13 mouse cellular contexts compared by ENCODE assay signal in the genomic region with DNA sequence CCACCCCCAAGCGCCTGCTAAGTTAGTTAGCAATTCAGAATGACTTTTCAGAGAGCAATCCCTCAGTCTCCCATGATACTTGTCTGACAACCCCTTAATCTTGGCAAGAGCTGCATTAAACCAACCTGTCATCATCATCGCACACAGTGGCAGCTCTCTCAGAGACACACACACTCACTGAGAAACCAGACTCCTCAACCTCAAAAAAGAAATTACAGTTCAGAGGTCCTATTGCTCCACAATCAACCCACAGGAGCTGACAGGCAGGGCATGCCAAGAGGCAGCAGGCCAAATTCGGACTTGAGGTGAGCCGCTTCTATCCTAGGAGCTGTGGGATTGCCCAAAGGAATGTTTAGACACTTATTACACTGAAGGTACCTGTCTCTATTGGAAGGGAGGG.
A peak's percentile ranks its signal among the peaks of the same experiment; 100 is the strongest.
DNase-seq lines count a peak whose midpoint lies in the region; ATAC-seq and TF ChIP-seq lines count a peak whose summit lies in the region.
"Had no signal": no experiment of that assay in that cellular context is flagged by ENCODE, and none has a peak within 500 bp of the region (broad histone marks: within the 10 kb centered on the region; RNA-seq: fewer than 3 reads in every experiment).

No protein-coding gene starts in this region.

- TF ChIP-seq CTCF in hindbrain, postnatal 0 days (IDR thresholded peaks at IDR 0.05; ENCODE audit: low read depth), result no peak

- no peak overlapping the region for H3K4me3 ChIP-seq in heart, embryonic 11.5 days (ENCODE audit: low read depth, low read length)
- no peak overlapping the region for H3K4me3 ChIP-seq in midbrain, embryonic 12.5 days
- H3K4me3 ChIP-seq in midbrain, embryonic 11.5 days (ENCODE audit: low read depth, low read length), result no peak overlapping the region
- no peak overlapping the region for H3K4me3 ChIP-seq in hindbrain, postnatal 0 days (ENCODE audit: low read length)
- H3K4me3 ChIP-seq: embryonic facial prominence, embryonic 13.5 days; hindbrain, embryonic 15.5 days; neural tube, embryonic 12.5 days; stomach, embryonic 15.5 days had no signal

- intact Hi-C loops in heart, postnatal 10 days (cut with DNase I), result no loop called here

- H3K9me3 ChIP-seq in heart, embryonic 11.5 days (replicated peaks; ENCODE audit: control insufficient read depth, low read length), result no peaks in the 10 kb centered on the region
- 0 out of 2 replicates have a peak, but pooled peaks cover 6% of the 10 kb centered on the region for H3K9me3 ChIP-seq in midbrain, embryonic 12.5 days
- H3K9me3 ChIP-seq in midbrain, embryonic 11.5 days (ENCODE audit: control insufficient read depth, low read length), result no peaks in the 10 kb centered on the region
- no peaks in the 10 kb centered on the region for H3K9me3 ChIP-seq in hindbrain, postnatal 0 days (ENCODE audit: low read length)
- H3K9me3 ChIP-seq: stomach, embryonic 15.5 days had no signal

- no peak overlapping the region for H3K9ac ChIP-seq in heart, embryonic 11.5 days (ENCODE audit: low read depth, low read length)
- H3K9ac ChIP-seq in midbrain, embryonic 12.5 days (replicated peaks), result no peak overlapping the region
- H3K9ac ChIP-seq in midbrain, embryonic 11.5 days (ENCODE audit: low read length), result no peak overlapping the region
- no peak overlapping the region for H3K9ac ChIP-seq in hindbrain, postnatal 0 days (replicated peaks; ENCODE audit: low read length)
- H3K9ac ChIP-seq: embryonic facial prominence, embryonic 13.5 days; hindbrain, embryonic 15.5 days; liver, postnatal 0 days; neural tube, embryonic 12.5 days; stomach, embryonic 15.5 days had no signal

- H3K36me3 ChIP-seq in heart, embryonic 11.5 days (ENCODE audit: control insufficient read depth, insufficient read depth, low read length), result no peaks in the 10 kb centered on the region
- no peaks in the 10 kb centered on the region for H3K36me3 ChIP-seq in midbrain, embryonic 12.5 days
- H3K36me3 ChIP-seq in midbrain, embryonic 11.5 days (ENCODE audit: control insufficient read depth, insufficient read depth, low read length), result no peaks in the 10 kb centered on the region
- H3K36me3 ChIP-seq in hindbrain, postnatal 0 days (ENCODE audit: insufficient read depth, low read length), result no peaks in the 10 kb centered on the region
- H3K36me3 ChIP-seq: embryonic facial prominence, embryonic 13.5 days; hindbrain, embryonic 15.5 days; neural tube, embryonic 12.5 days; stomach, embryonic 15.5 days had no signal

- 42% methylated on average over 4 of the region's 4 CpGs for WGBS in heart, embryonic 11.5 days (ENCODE audit: insufficient replicate concordance)
- 61% methylated on average over 4 of the region's 4 CpGs for WGBS in midbrain, embryonic 12.5 days
- WGBS in midbrain, embryonic 11.5 days, result 72% methylated on average over 4 of the region's 4 CpGs
- WGBS in hindbrain, postnatal 0 days, result 26% methylated on average over 4 of the region's 4 CpGs

- H3K27ac ChIP-seq in heart, embryonic 11.5 days (ENCODE audit: low read depth, low read length), result no peak overlapping the region
- H3K27ac ChIP-seq in midbrain, embryonic 12.5 days (replicated peaks), result peak overlapping the region; percentile 49; the same call in 1 of the 2 replicates
- no peak overlapping the region for H3K27ac ChIP-seq in midbrain, embryonic 11.5 days (ENCODE audit: low read depth, low read length)
- no peak overlapping the region for H3K27ac ChIP-seq in hindbrain, postnatal 0 days
- H3K27ac ChIP-seq: embryonic facial prominence, embryonic 13.5 days; hindbrain, embryonic 15.5 days; neural tube, embryonic 12.5 days; stomach, embryonic 15.5 days had no signal

- no peak overlapping the region for H3K4me2 ChIP-seq in heart, embryonic 11.5 days
- H3K4me2 ChIP-seq in midbrain, embryonic 12.5 days (replicated peaks), result no peak overlapping the region
- H3K4me2 ChIP-seq in midbrain, embryonic 11.5 days, result no peak overlapping the region
- no peak overlapping the region for H3K4me2 ChIP-seq in hindbrain, postnatal 0 days (ENCODE audit: low read depth, low read length)
- H3K4me2 ChIP-seq: embryonic facial prominence, embryonic 13.5 days; hindbrain, embryonic 15.5 days; neural tube, embryonic 12.5 days; stomach, embryonic 15.5 days had no signal

- no peaks in the 10 kb centered on the region for H3K4me1 ChIP-seq in heart, embryonic 11.5 days (ENCODE audit: control insufficient read depth, insufficient read depth, low read length)
- H3K4me1 ChIP-seq in midbrain, embryonic 12.5 days, result no peaks in the 10 kb centered on the region
- no peaks in the 10 kb centered on the region for H3K4me1 ChIP-seq in midbrain, embryonic 11.5 days (ENCODE audit: control insufficient read depth, insufficient read depth, low read length)
- H3K4me1 ChIP-seq in hindbrain, postnatal 0 days (ENCODE audit: insufficient read depth, low read length), result no peaks in the 10 kb centered on the region
- H3K4me1 ChIP-seq: embryonic facial prominence, embryonic 13.5 days; hindbrain, embryonic 15.5 days; neural tube, embryonic 12.5 days; stomach, embryonic 15.5 days had no signal

- no peaks in the 10 kb centered on the region for H3K27me3 ChIP-seq in heart, embryonic 11.5 days (ENCODE audit: control insufficient read depth, insufficient read depth, low read length)
- H3K27me3 ChIP-seq in midbrain, embryonic 12.5 days, result no peaks in the 10 kb centered on the region
- no peaks in the 10 kb centered on the region for H3K27me3 ChIP-seq in midbrain, embryonic 11.5 days (ENCODE audit: control insufficient read depth, insufficient read depth, low read length)
- no peaks in the 10 kb centered on the region for H3K27me3 ChIP-seq in hindbrain, postnatal 0 days (ENCODE audit: insufficient read depth, low read length)
- H3K27me3 ChIP-seq: embryonic facial prominence, embryonic 13.5 days; hindbrain, embryonic 15.5 days; neural tube, embryonic 12.5 days; stomach, embryonic 15.5 days had no signal

- ATAC-seq in heart, embryonic 11.5 days (replicated peaks; ENCODE audit: insufficient number of reproducible peaks, low FRiP score, low TSS enrichment), result no peak
- ATAC-seq in midbrain, embryonic 12.5 days (ENCODE audit: low FRiP score, low read depth), result no peak
- ATAC-seq in midbrain, embryonic 11.5 days (ENCODE audit: low FRiP score), result no peak
- ATAC-seq in hindbrain, postnatal 0 days, result no peak
- ATAC-seq: liver, postnatal 0 days had no signal

- peak; percentile 0 for DNase-seq in adrenal gland, adult 8-10 months
- no peak for DNase-seq in adrenal gland, postnatal 4 days (ENCODE audit: low spot score in 2 of 2)
- peak; percentile 32 to 52 for DNase-seq in heart, postnatal 10 days
- DNase-seq in midbrain, embryonic 11.5 days (ENCODE audit: low spot score, missing footprints), result no peak
- peak; percentile 17 for DNase-seq in hindbrain, postnatal 0 days (ENCODE audit: low spot score)
- DNase-seq in lung, adult 18-20 months, result no peak
- DNase-seq: liver, postnatal 0 days had no signal

Comparison
In these comparisons a context has a peak if more than half of its experiments do, and no peak if none do; other contexts are left out.
1. DNase-seq: peak in adrenal gland, adult 8-10 months (single experiment), heart, postnatal 10 days (2 of 2) and hindbrain, postnatal 0 days (single experiment); none in adrenal gland, postnatal 4 days (0 of 2), midbrain, embryonic 11.5 days (single experiment) and lung, adult 18-20 months (0 of 2).